Mouse (Mus musculus) adrenal gland, adult 2 months (tissue): Measurements from ENCODE around the gene Cd82. TPM values are rescaled to one million over a fixed set of nuclear protein-coding genes. Genes with fewer than 3 reads are reported as not detected.

Experiments used
- DNase-seq: peaks from one replicate; pipeline ENCODE4 v3.0.0; 2021
- polyA plus RNA-seq: library from polyadenylated mRNA; depleted of rRNA; stranded (reverse); fragments of >200 nt; gene quantifications from 2 replicates; pipeline ENCODE4 v1.2.3, GENCODE M21; 2012
- total RNA-seq, 2 experiments: library from RNA; stranded (reverse); gene quantifications; 2 replicates each; pipeline ENCODE4 v1.2.3; 2021

The Cd82 gene
- total and polyA plus RNA-seq, 3 experiments = 58.9 to 137 (median 83.2) TPM

- no peak for DNase-seq
Measured at GRCm38 (mm10) chr2:93445237-93445651, 17.7 kb downstream of the Cd82 start.

GRCm38 (mm10) chr2:93444280-93444679 lies 18.7 kb downstream of the Cd82 start:
- no peak for DNase-seq

- DNase-seq = no peak
Measured at GRCm38 (mm10) chr2:93443106-93443505, 19.8 kb downstream of the Cd82 start.

GRCm38 (mm10) chr2:93439812-93440559 lies 23.0 kb downstream of the Cd82 start:
- DNase-seq = no peak

- DNase-seq = no peak
Measured at GRCm38 (mm10) chr2:93439352-93439771, 23.6 kb downstream of the Cd82 start.

- no peak for DNase-seq
Measured at GRCm38 (mm10) chr2:93438335-93438734, 24.6 kb downstream of the Cd82 start.

- DNase-seq = no peak
Measured at GRCm38 (mm10) chr2:93435577-93435976, 27.4 kb downstream of the Cd82 start.

GRCm38 (mm10) chr2:93434896-93435295 lies 28.0 kb downstream of the Cd82 start:
- no peak for DNase-seq

- DNase-seq = no peak
Measured at GRCm38 (mm10) chr2:93433543-93433942, 29.4 kb downstream of the Cd82 start.

GRCm38 (mm10) chr2:93432600-93433389 lies 30.1 kb downstream of the Cd82 start:
- no peak for DNase-seq

- DNase-seq = no peak
Measured at GRCm38 (mm10) chr2:93431575-93432325, 31.2 kb downstream of the Cd82 start.

GRCm38 (mm10) chr2:93430993-93431392 lies 31.9 kb downstream of the Cd82 start:
- no peak for DNase-seq

- DNase-seq = no peak
Measured at GRCm38 (mm10) chr2:93428004-93428531, 34.9 kb downstream of the Cd82 start.

- no peak for DNase-seq
Measured at GRCm38 (mm10) chr2:93427000-93427715, 35.8 kb downstream of the Cd82 start.

- DNase-seq = no peak
Measured at GRCm38 (mm10) chr2:93425810-93426209, 37.1 kb downstream of the Cd82 start.

- no peak for DNase-seq
Measured at GRCm38 (mm10) chr2:93424307-93424984, 38.5 kb downstream of the Cd82 start.

GRCm38 (mm10) chr2:93421320-93421719 lies 41.6 kb downstream of the Cd82 start:
- peak; percentile 77 for DNase-seq

GRCm38 (mm10) chr2:93419971-93420370 lies 43.0 kb downstream of the Cd82 start:
- DNase-seq = no peak

- peak; percentile 83 for DNase-seq
Measured at GRCm38 (mm10) chr2:93418396-93418795, 44.5 kb downstream of the Cd82 start.

- peak; percentile 83 for DNase-seq
Measured at GRCm38 (mm10) chr2:93416874-93417709, 45.8 kb downstream of the Cd82 start.
